Mouse (Mus musculus): ENCODE measurements at regions not wholly inside any gene's neighbourhood (a gene's known extent, or its start where the extent isn't known, plus 50 kb on each side); places are given as distances from the start of the nearest gene placed in this dataset.

DNA sequence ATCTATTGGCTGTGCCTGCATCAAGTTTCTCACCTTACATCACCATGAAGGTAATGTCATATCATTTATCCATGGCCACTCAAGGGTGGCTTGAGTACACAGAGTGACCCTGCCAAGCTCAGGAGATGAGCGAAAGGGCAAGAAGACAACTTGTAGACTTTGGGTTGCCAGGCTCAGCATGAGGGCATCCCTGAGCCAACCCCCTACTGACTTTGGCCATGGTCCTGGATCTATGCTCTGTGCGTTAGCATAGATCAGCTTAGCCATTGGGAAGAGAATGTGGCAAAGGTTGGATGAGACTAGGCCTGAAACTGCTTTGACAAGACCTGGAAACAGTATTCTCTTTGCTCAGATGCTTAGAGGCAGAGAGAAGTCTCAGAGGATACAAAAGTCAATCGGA is 54.3 kb upstream of the Bcl6 start:
- H3K9ac ChIP-seq, result no peak overlapping the region
- WGBS, result 96% methylated on average over 3 of the region's 3 CpGs
- H3K27me3 ChIP-seq (replicated peaks), result no peaks in the 10 kb centered on the region
- H3K4me2 ChIP-seq (replicated peaks), result no peak overlapping the region
- H3K36me3 ChIP-seq, result no peaks in the 10 kb centered on the region
- H3K4me1 ChIP-seq (replicated peaks), result no peaks in the 10 kb centered on the region
- no peak overlapping the region for H3K27ac ChIP-seq
- no peak for ATAC-seq
- H3K9me3 ChIP-seq, result no peaks in the 10 kb centered on the region
- H3K4me3 ChIP-seq (replicated peaks), result no peak overlapping the region

GRCm38 (mm10) chr16:24042216-24042615 is 53.6 kb upstream of the Bcl6 start:
- WGBS, result 96% methylated on average over 2 of the region's 2 CpGs
- no peak overlapping the region for H3K4me3 ChIP-seq (replicated peaks)
- H3K4me2 ChIP-seq (replicated peaks), result no peak overlapping the region
- ATAC-seq, result no peak
- no peak overlapping the region for H3K9ac ChIP-seq
- no peaks in the 10 kb centered on the region for H3K27me3 ChIP-seq (replicated peaks)
- H3K27ac ChIP-seq, result no peak overlapping the region
- H3K4me1 ChIP-seq (replicated peaks), result no peaks in the 10 kb centered on the region
- no peaks in the 10 kb centered on the region for H3K36me3 ChIP-seq
- no peaks in the 10 kb centered on the region for H3K9me3 ChIP-seq

DNA sequence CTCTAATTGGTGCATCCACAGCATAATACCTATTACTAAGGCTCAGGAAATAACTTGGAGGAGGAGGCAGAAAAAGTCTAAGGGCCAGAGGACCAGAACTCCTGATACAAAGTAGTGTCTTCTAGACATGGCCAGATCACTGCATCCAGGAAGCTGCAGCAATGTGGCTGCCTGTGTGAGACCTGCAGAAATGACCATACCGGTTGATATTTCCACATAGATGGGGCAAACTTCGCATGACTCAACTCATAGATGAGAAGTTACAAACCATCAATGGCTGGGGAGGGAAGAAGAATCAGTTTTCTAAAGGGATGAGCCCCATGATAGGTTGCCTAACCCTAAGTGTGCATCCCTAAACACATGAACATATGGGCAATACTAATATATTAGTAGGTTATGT is 52.8 kb upstream of the Bcl6 start:
- Histone ChIP-seq H3K9ac (no peak overlapping the region), H3K4me1 (replicated peaks) (no peaks in the 10 kb centered on the region), H3K4me3 (replicated peaks) (no peak overlapping the region), H3K27me3 (replicated peaks) (no peaks in the 10 kb centered on the region), H3K4me2 (replicated peaks) (no peak overlapping the region), H3K27ac (no peak overlapping the region), H3K36me3 (no peaks in the 10 kb centered on the region), H3K9me3 (no peaks in the 10 kb centered on the region)
- ATAC-seq, result no peak
- WGBS, result 82% methylated on average over 2 of the region's 2 CpGs

GRCm38 (mm10) chr16:24039765-24040164 is 51.1 kb upstream of the Bcl6 start:
- peak; percentile 55; the same call in 1 of the 2 replicates for ATAC-seq
- Histone ChIP-seq H3K9me3 (no peaks in the 10 kb centered on the region), H3K4me2 (replicated peaks) (no peak overlapping the region), H3K4me3 (replicated peaks) (no peak overlapping the region), H3K9ac (no peak overlapping the region), H3K27me3 (replicated peaks) (no peaks in the 10 kb centered on the region), H3K27ac (no peak overlapping the region), H3K36me3 (no peaks in the 10 kb centered on the region), H3K4me1 (replicated peaks) (no peaks in the 10 kb centered on the region)
- 78% methylated on average over 4 of the region's 4 CpGs for WGBS
